ENCODE assay signal across 27 mouse cellular contexts in genomic region chr4:133971741-133972140, GRCm38 (mm10). TPM values are rescaled to one million over a fixed set of nuclear protein-coding genes. Genes with fewer than 3 reads are reported as not detected.
DNase-seq lines count a peak whose midpoint lies in the region; ATAC-seq and TF ChIP-seq lines count a peak whose summit lies in the region.
"Had no signal": no experiment of that assay in that cellular context is flagged by ENCODE, and none has a peak within 500 bp of the region (broad histone marks: within the 10 kb centered on the region; RNA-seq: fewer than 3 reads in every experiment).

No protein-coding gene starts in this region.

- H3K9me3 ChIP-seq in forebrain, embryonic 12.5 days = no peaks in the 10 kb centered on the region
- no peaks in the 10 kb centered on the region for H3K9me3 ChIP-seq in forebrain, embryonic 11.5 days (ENCODE audit: control insufficient read depth, low read length)
- H3K9me3 ChIP-seq in midbrain, embryonic 11.5 days (ENCODE audit: control insufficient read depth, low read length) = no peaks in the 10 kb centered on the region
- H3K9me3 ChIP-seq in midbrain, embryonic 14.5 days (ENCODE audit: control insufficient read depth, low read length) = no peaks in the 10 kb centered on the region
- H3K9me3 ChIP-seq in forebrain, postnatal 0 days (ENCODE audit: low read length) = no peaks in the 10 kb centered on the region
- H3K9me3 ChIP-seq: heart, embryonic 12.5 days; neural tube, embryonic 12.5 days had no signal

- no peaks in the 10 kb centered on the region for H3K27me3 ChIP-seq in forebrain, embryonic 12.5 days
- H3K27me3 ChIP-seq in forebrain, embryonic 11.5 days (ENCODE audit: control insufficient read depth, insufficient read depth, low read length) = no peaks in the 10 kb centered on the region
- H3K27me3 ChIP-seq in midbrain, embryonic 11.5 days (ENCODE audit: control insufficient read depth, insufficient read depth, low read length) = no peaks in the 10 kb centered on the region
- H3K27me3 ChIP-seq in midbrain, embryonic 14.5 days (ENCODE audit: control insufficient read depth, insufficient read depth, low read length) = no peaks in the 10 kb centered on the region
- H3K27me3 ChIP-seq in forebrain, postnatal 0 days (ENCODE audit: insufficient read depth, low read length) = no peaks in the 10 kb centered on the region
- H3K27me3 ChIP-seq: CH12.LX; heart, embryonic 12.5 days; neural tube, embryonic 12.5 days had no signal

- TF ChIP-seq CTCF in forebrain, postnatal 0 days (IDR thresholded peaks at IDR 0.05; ENCODE audit: low read depth) = no peak

- DNase-seq in forebrain, embryonic 11.5 days (ENCODE audit: low spot score) = no peak
- DNase-seq in midbrain, embryonic 11.5 days (ENCODE audit: low spot score, missing footprints) = peak; percentile 78
- no peak for DNase-seq in midbrain, embryonic 14.5 days
- DNase-seq in cerebellum, postnatal 10 days = peak; percentile 60
- DNase-seq in forebrain, postnatal 0 days = no peak
- no peak for DNase-seq in gastrocnemius, postnatal 14 days
- no peak for DNase-seq in kidney, adult 9 months
- DNase-seq: adrenal gland, postnatal 14 days; embryo, embryonic 11 days; heart, adult 11 months; heart, postnatal 14 days; kidney, adult 2 months; kidney, postnatal 4 days; layer of hippocampus, adult 9-11 months; lung, adult 18-20 months; lung, postnatal 14 days; spleen, adult 18-20 months; thymus, postnatal 25 days had no signal

- intact Hi-C loops in gastrocnemius, postnatal 14 days (cut with DNase I; ENCODE audit: low total_unique reads) = no loop called here

- no peak overlapping the region for H3K4me2 ChIP-seq in forebrain, embryonic 12.5 days
- H3K4me2 ChIP-seq in forebrain, embryonic 11.5 days (ENCODE audit: low read depth, low read length, severe bottlenecking) = no peak overlapping the region
- H3K4me2 ChIP-seq in midbrain, embryonic 11.5 days = no peak overlapping the region
- no peak overlapping the region for H3K4me2 ChIP-seq in midbrain, embryonic 14.5 days (ENCODE audit: low read length)
- no peak overlapping the region for H3K4me2 ChIP-seq in forebrain, postnatal 0 days (ENCODE audit: low read depth)
- H3K4me2 ChIP-seq: heart, embryonic 12.5 days; liver, embryonic 11.5 days; neural tube, embryonic 12.5 days had no signal

- no peak overlapping the region for H3K9ac ChIP-seq in forebrain, embryonic 12.5 days
- H3K9ac ChIP-seq in forebrain, embryonic 11.5 days (ENCODE audit: low read length) = no peak overlapping the region
- no peak overlapping the region for H3K9ac ChIP-seq in midbrain, embryonic 11.5 days (ENCODE audit: low read length)
- H3K9ac ChIP-seq in midbrain, embryonic 14.5 days (replicated peaks; ENCODE audit: low read length) = no peak overlapping the region
- H3K9ac ChIP-seq in forebrain, postnatal 0 days = no peak overlapping the region
- H3K9ac ChIP-seq: heart, embryonic 12.5 days; neural tube, embryonic 12.5 days had no signal

- no peak overlapping the region for H3K4me3 ChIP-seq in forebrain, embryonic 12.5 days (replicated peaks)
- H3K4me3 ChIP-seq in forebrain, embryonic 11.5 days (ENCODE audit: low read depth, low read length) = no peak overlapping the region
- H3K4me3 ChIP-seq in midbrain, embryonic 11.5 days (ENCODE audit: low read depth, low read length) = no peak overlapping the region
- no peak overlapping the region for H3K4me3 ChIP-seq in midbrain, embryonic 14.5 days (replicated peaks; ENCODE audit: low read depth, low read length)
- H3K4me3 ChIP-seq in forebrain, postnatal 0 days (ENCODE audit: low read depth, low read length) = no peak overlapping the region
- H3K4me3 ChIP-seq: heart, embryonic 12.5 days; left cerebral cortex, adult 2 months; neural tube, embryonic 12.5 days had no signal

- ATAC-seq in forebrain, embryonic 12.5 days (ENCODE audit: low FRiP score) = no peak
- no peak for ATAC-seq in forebrain, embryonic 11.5 days (replicated peaks; ENCODE audit: low FRiP score)
- ATAC-seq in midbrain, embryonic 11.5 days (ENCODE audit: low FRiP score) = no peak
- no peak for ATAC-seq in midbrain, embryonic 14.5 days (ENCODE audit: low FRiP score, low TSS enrichment)
- no peak for ATAC-seq in forebrain, postnatal 0 days
- ATAC-seq: inflammation-experienced regulatory T-cells, adult 6 months had no signal

- 77% methylated on average over 8 of the region's 8 CpGs for WGBS in forebrain, embryonic 12.5 days
- WGBS in forebrain, embryonic 11.5 days = 81% methylated on average over 8 of the region's 8 CpGs
- WGBS in midbrain, embryonic 11.5 days = 74% methylated on average over 8 of the region's 8 CpGs
- 67% methylated on average over 8 of the region's 8 CpGs for WGBS in midbrain, embryonic 14.5 days
- WGBS in forebrain, postnatal 0 days = 46% methylated on average over 8 of the region's 8 CpGs

- peaks cover 26% of the 10 kb centered on the region for H3K36me3 ChIP-seq in forebrain, embryonic 12.5 days (replicated peaks)
- peaks cover 2% of the 10 kb centered on the region; the same call in 1 of the 2 replicates for H3K36me3 ChIP-seq in forebrain, embryonic 11.5 days (ENCODE audit: control insufficient read depth, insufficient read depth, low read length)
- no peaks in the 10 kb centered on the region for H3K36me3 ChIP-seq in midbrain, embryonic 11.5 days (ENCODE audit: control insufficient read depth, insufficient read depth, low read length)
- peaks cover 8% of the 10 kb centered on the region; the same call in 1 of the 2 replicates for H3K36me3 ChIP-seq in midbrain, embryonic 14.5 days (ENCODE audit: control insufficient read depth, insufficient read depth, low read length)
- 0 out of 2 replicates have a peak, but pooled peaks cover 7% of the 10 kb centered on the region for H3K36me3 ChIP-seq in forebrain, postnatal 0 days (ENCODE audit: insufficient read depth)

- H3K4me1 ChIP-seq in forebrain, embryonic 12.5 days = peaks cover 36% of the 10 kb centered on the region
- peaks cover 22% of the 10 kb centered on the region for H3K4me1 ChIP-seq in forebrain, embryonic 11.5 days (replicated peaks; ENCODE audit: control insufficient read depth, insufficient read depth, low read length)
- peaks cover 28% of the 10 kb centered on the region for H3K4me1 ChIP-seq in midbrain, embryonic 11.5 days (ENCODE audit: control insufficient read depth, insufficient read depth, low read length)
- peaks cover 21% of the 10 kb centered on the region for H3K4me1 ChIP-seq in midbrain, embryonic 14.5 days (ENCODE audit: control insufficient read depth, insufficient read depth, low read length)
- peaks cover 22% of the 10 kb centered on the region for H3K4me1 ChIP-seq in forebrain, postnatal 0 days (ENCODE audit: insufficient read depth)

- H3K27ac ChIP-seq in forebrain, embryonic 12.5 days = 0 out of 2 replicates have a peak overlapping the region, but pooled peaks have one; percentile 36
- H3K27ac ChIP-seq in forebrain, embryonic 11.5 days (ENCODE audit: low read depth, low read length) = no peak overlapping the region
- no peak overlapping the region for H3K27ac ChIP-seq in midbrain, embryonic 11.5 days (ENCODE audit: low read depth, low read length)
- no peak overlapping the region for H3K27ac ChIP-seq in midbrain, embryonic 14.5 days (replicated peaks; ENCODE audit: low read depth, low read length)
- H3K27ac ChIP-seq in forebrain, postnatal 0 days (ENCODE audit: low read depth, low read length) = peak overlapping the region; percentile 99
- H3K27ac ChIP-seq: left cerebral cortex, adult 2 months; neural tube, embryonic 12.5 days had no signal

RNA-seq across cellular contexts. Expression of gene Hmgn2, which starts 3.3 kb away (rescaled TPM):
- 3,644 and 3,855 TPM in 2 replicates for polyA plus RNA-seq in forebrain, embryonic 12.5 days (2016; fragmentation: Nextera tagmentation; extraction: Ambion mirVana)
- polyA plus RNA-seq in forebrain, embryonic 11.5 days (2014; fragmentation: Nextera tagmentation; extraction: Ambion mirVana) = 4,212 and 4,469 TPM in 2 replicates
- 4,130 and 4,246 TPM in 2 replicates for polyA plus RNA-seq in midbrain, embryonic 11.5 days (2014; fragmentation: Nextera tagmentation; extraction: Ambion mirVana)
- 1,199 and 1,387 TPM in 2 replicates for polyA plus RNA-seq in midbrain, embryonic 14.5 days (2014; fragmentation: Nextera tagmentation; extraction: Ambion mirVana)
- 377 and 408 TPM in 2 replicates for total RNA-seq in forebrain, postnatal 0 days (2014; rRNA removed)
- 1,226 and 1,340 TPM in 2 replicates for polyA plus RNA-seq in forebrain, postnatal 0 days (2015; fragmentation: Nextera tagmentation; extraction: Ambion mirVana)
- 100 to 1,000 TPM; 110 to 135 TPM for total RNA-seq in gastrocnemius, postnatal 14 days (2021)

RNA-seq across cellular contexts. Expression of gene Dhdds, which starts 29.0 kb away (rescaled TPM):
- 45.5 and 48.6 TPM in 2 replicates for polyA plus RNA-seq in forebrain, embryonic 12.5 days (2016; fragmentation: Nextera tagmentation; extraction: Ambion mirVana)
- polyA plus RNA-seq in forebrain, embryonic 11.5 days (2014; fragmentation: Nextera tagmentation; extraction: Ambion mirVana) = 41.9 and 46.5 TPM in 2 replicates
- 38.9 and 42.4 TPM in 2 replicates for polyA plus RNA-seq in midbrain, embryonic 11.5 days (2014; fragmentation: Nextera tagmentation; extraction: Ambion mirVana)
- 46.6 and 48.2 TPM in 2 replicates for polyA plus RNA-seq in midbrain, embryonic 14.5 days (2014; fragmentation: Nextera tagmentation; extraction: Ambion mirVana)
- total RNA-seq in forebrain, postnatal 0 days (2014; rRNA removed) = 40.2 and 42.0 TPM in 2 replicates
- polyA plus RNA-seq in forebrain, postnatal 0 days (2015; fragmentation: Nextera tagmentation; extraction: Ambion mirVana) = 39.8 and 43.5 TPM in 2 replicates
- total RNA-seq in gastrocnemius, postnatal 14 days (2021) = 10 to 100 TPM; 11.3 to 13.0 TPM

RNA-seq across cellular contexts. Expression of gene Lin28a, which starts 46.9 kb away (rescaled TPM):
- polyA plus RNA-seq in forebrain, embryonic 12.5 days (2016; fragmentation: Nextera tagmentation; extraction: Ambion mirVana) = 0.92 and 1.5 TPM in 2 replicates
- 1.6 and 2.3 TPM in 2 replicates for polyA plus RNA-seq in forebrain, embryonic 11.5 days (2014; fragmentation: Nextera tagmentation; extraction: Ambion mirVana)
- 4.7 and 5.6 TPM in 2 replicates for polyA plus RNA-seq in midbrain, embryonic 11.5 days (2014; fragmentation: Nextera tagmentation; extraction: Ambion mirVana)
- 0.13 and 0.31 TPM in 2 replicates for polyA plus RNA-seq in midbrain, embryonic 14.5 days (2014; fragmentation: Nextera tagmentation; extraction: Ambion mirVana)
- 0.05 TPM in 1 of 2 replicates, not detected in the other for total RNA-seq in forebrain, postnatal 0 days (2014; rRNA removed)
- not detected in 2 replicates for polyA plus RNA-seq in forebrain, postnatal 0 days (2015; fragmentation: Nextera tagmentation; extraction: Ambion mirVana)
- total RNA-seq in gastrocnemius, postnatal 14 days (2021) = 1 to 10 TPM; 1.9 to 3.0 TPM
- total RNA-seq: adrenal gland, postnatal 14 days; heart, postnatal 14 days; left cerebral cortex, adult 2 months; MEL had no signal
- polyA plus RNA-seq: embryonic facial prominence, embryonic 14.5 days; kidney, adult 2 months had no signal

Comparison
In these comparisons a context has a peak if more than half of its experiments do, and no peak if none do; other contexts are left out.
1. H3K27ac ChIP-seq: peak in forebrain, embryonic 12.5 days (single experiment) and forebrain, postnatal 0 days (single experiment); none in forebrain, embryonic 11.5 days (single experiment), midbrain, embryonic 11.5 days (single experiment) and midbrain, embryonic 14.5 days (single experiment).
2. DNase-seq: peak in midbrain, embryonic 11.5 days (single experiment) and cerebellum, postnatal 10 days (2 of 2); none in forebrain, embryonic 11.5 days (single experiment), midbrain, embryonic 14.5 days (single experiment), forebrain, postnatal 0 days (single experiment), gastrocnemius, postnatal 14 days (single experiment) and kidney, adult 9 months (single experiment).